Mouse (Mus musculus) hematopoietic multipotent progenitor cell, adult 10-12 weeks (in vitro differentiated cells): ENCODE measurements around the gene Rpl39l. TPM values are rescaled to one million over a fixed set of nuclear protein-coding genes. Genes with fewer than 3 reads are reported as not detected.

Experiments
- polyA plus RNA-seq: library from polyadenylated mRNA; stranded (reverse); fragments of >175 nt; gene quantifications from 2 replicates; pipeline ENCODE4 v1.2.3, GENCODE M21; 2012; ENCODE audit warnings: low replicate concordance

The Rpl39l gene
- 0.47 and 0.90 TPM in 2 replicates for polyA plus RNA-seq

GRCm38 (mm10) chr16:10170005-10170404 is at the start of gene Rpl39l:
Gene Rpl39l (plus strand): TSS chr16:10170226.

GRCm38 (mm10) chr16:10192679-10193506 is 22.9 kb downstream of the Rpl39l start, which contains the start of gene Atf7ip2:
Gene Atf7ip2 (plus strand): TSS chr16:10192712.

Other genes starting within 250 kb of the Rpl39l start
- gene Grin2a, start 174.7 kb upstream of the Rpl39l start, polyA plus RNA-seq, result not detected in 2 replicates
- gene Atf7ip2, start 22.5 kb downstream of the Rpl39l start, polyA plus RNA-seq, result not detected in 2 replicates
- 0.24 TPM in 1 of 2 replicates, not detected in the other for gene Emp2, start 143.7 kb downstream of the Rpl39l start, polyA plus RNA-seq
- 0.08 TPM in 1 of 2 replicates, not detected in the other for gene Tekt5, start 225.3 kb downstream of the Rpl39l start, polyA plus RNA-seq
- 33.6 and 35.0 TPM in 2 replicates for gene Nubp1, start 241.7 kb downstream of the Rpl39l start, polyA plus RNA-seq